Mouse (Mus musculus): ENCODE measurements at regions not wholly inside any gene's neighbourhood (a gene's known extent, or its start where the extent isn't known, plus 50 kb on each side); places are given as distances from the start of the nearest gene placed in this dataset.

DNA sequence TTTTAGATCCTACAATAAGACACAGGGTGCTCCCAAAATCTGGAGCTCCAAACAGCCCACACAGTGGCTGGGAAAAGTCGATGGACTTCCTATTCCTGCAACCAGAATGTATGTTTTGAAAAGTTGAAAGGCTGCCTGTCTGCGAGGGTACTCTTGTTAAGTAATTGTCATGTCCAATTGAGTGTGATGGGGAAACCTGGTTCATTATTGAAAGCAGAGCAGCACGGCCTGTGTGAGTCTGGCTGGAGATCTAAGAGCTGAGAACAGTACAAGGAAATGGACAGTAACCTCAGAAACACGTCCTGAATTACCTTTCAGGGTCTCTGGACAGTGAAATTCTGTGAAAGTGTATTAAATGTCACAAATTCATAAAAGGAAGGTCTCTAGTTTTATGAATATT lies 115.3 kb upstream of the BC052040 start:
- TF ChIP-seq EP300 (IDR thresholded peaks at IDR 0.05; ENCODE audit: low read depth), result no peak
- no peak for TF ChIP-seq CTCF (IDR thresholded peaks at IDR 0.05; ENCODE audit: low read depth)

Measured in heart, postnatal 0 days (tissue).